Mouse (Mus musculus) stomach, embryonic 16.5 days (tissue): ENCODE results near the gene Psmb5. TPM values are rescaled to one million over a fixed set of nuclear protein-coding genes. Genes with fewer than 3 reads are reported as not detected.

ENCODE experiments used
- ATAC-seq: fragments of 200-750 bp; cut with Nextera tagmentation; 2 replicates; pipeline ENCODE4 v1.8.0; 2017; ENCODE audit warnings: moderate number of reproducible peaks, moderate TSS enrichment; ENCODE audit not compliant: insufficient read depth, low FRiP score
- H3K27ac ChIP-seq: fragments of 300-500 bp; sonication (generic); 2 replicates; pipeline ENCODE4 v1.5.1; 2014; ENCODE audit warnings: low read length
- H3K27me3 ChIP-seq: fragments of 300-500 bp; sonication (generic); 2 replicates; pipeline ENCODE4 v1.6.1; 2014; ENCODE audit warnings: low read length, control low read depth, mixed read lengths; ENCODE audit not compliant: control insufficient read depth, insufficient read depth
- H3K36me3 ChIP-seq: fragments of 300-500 bp; sonication (generic); 2 replicates; pipeline ENCODE4 v1.6.1; 2014; ENCODE audit warnings: low read length; ENCODE audit not compliant: control insufficient read depth, insufficient read depth
- H3K4me1 ChIP-seq: fragments of 300-500 bp; sonication (generic); 2 replicates; pipeline ENCODE4 v1.6.1; 2014; ENCODE audit warnings: low read length, control low read depth, mixed read lengths; ENCODE audit not compliant: control insufficient read depth, insufficient read depth
- H3K4me2 ChIP-seq: fragments of 300-500 bp; sonication (generic); 2 replicates; pipeline ENCODE4 v1.6.1; 2014; ENCODE audit warnings: low read depth, low read length, mixed read lengths
- H3K4me3 ChIP-seq: fragments of 300-500 bp; sonication (generic); replicated peaks from 2 replicates; pipeline ENCODE4 v1.5.1; 2014; ENCODE audit warnings: mild to moderate bottlenecking, low read length
- H3K9ac ChIP-seq: fragments of 300-500 bp; sonication (generic); 2 replicates; pipeline ENCODE4 v1.6.1; 2014; ENCODE audit warnings: low read length
- H3K9me3 ChIP-seq: fragments of 300-500 bp; sonication (generic); replicated peaks from 2 replicates; pipeline ENCODE4 v1.6.1; 2016; ENCODE audit warnings: low read length, control low read depth; ENCODE audit not compliant: control insufficient read depth
- WGBS: fragments of 180-500 bp; shearing (Covaris S2); extraction: QIAGEN DNeasy Blood & Tissue Kit; methylation state at CpG from one replicate; pipeline ENCODE4 v1.1.7; 2014; 5-methylcytosine and 5-hydroxymethylcytosine counted together
- polyA plus RNA-seq: library from polyadenylated mRNA; unstranded; fragments of >200 nt; fragmentation: Nextera tagmentation; extraction: Ambion mirVana; gene quantifications from 2 replicates; pipeline ENCODE4 v1.2.1, GENCODE M21; 2015

Psmb5 gene
- polyA plus RNA-seq, 1 experiment from 2014 or later, result 346 TPM

DNA sequence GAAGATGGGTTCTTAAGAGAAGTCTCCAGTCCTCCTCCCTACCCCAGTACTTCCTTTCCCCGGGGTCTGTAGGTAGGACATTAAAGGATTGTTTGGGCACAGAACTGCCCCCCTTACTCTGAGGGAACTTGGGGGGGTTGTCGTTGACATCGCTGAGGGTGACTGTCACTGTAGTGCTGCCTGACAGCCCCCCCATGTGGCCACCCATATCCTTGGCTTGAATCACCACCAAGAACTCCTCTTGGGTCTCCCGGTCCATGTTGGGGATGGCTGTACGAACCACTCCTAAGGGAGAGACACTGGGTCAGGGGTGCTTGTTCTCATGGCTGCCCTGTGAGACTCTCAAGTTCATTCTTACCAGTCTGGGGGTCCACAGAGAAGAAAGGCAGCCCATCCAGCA lies 20.4 kb upstream of the Psmb5 start:
- no peak for ATAC-seq
- WGBS, result 76% methylated on average over 5 of the region's 5 CpGs
- Histone ChIP-seq H3K4me1 (peaks cover 3% of the 10 kb centered on the region; the same call in 1 of the 2 replicates), H3K4me3 (no peak overlapping the region), H3K9me3 (no peaks in the 10 kb centered on the region), H3K36me3 (no peaks in the 10 kb centered on the region), H3K27me3 (no peaks in the 10 kb centered on the region), H3K9ac (no peak overlapping the region), H3K4me2 (no peak overlapping the region), H3K27ac (no peak overlapping the region)

DNA sequence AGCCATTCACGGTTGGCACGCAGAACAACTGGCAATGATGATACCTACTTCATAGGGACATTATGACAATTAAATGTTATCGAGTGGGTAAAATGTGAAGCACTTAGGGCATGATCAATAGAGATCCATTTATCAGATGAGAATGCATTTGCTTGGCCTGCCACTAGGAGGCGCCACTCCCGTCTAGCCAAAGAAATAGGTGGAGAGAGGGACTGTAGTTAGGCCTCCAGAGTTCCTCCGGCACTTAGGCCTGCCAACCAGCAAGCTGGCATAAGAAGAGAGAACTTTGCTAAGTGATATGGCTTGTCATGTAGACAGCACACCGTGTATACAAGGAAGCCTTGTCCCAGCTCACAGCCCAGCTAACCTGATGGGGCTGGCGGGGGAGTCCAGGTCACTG lies 19.1 kb upstream of the Psmb5 start:
- ATAC-seq, result no peak
- no peaks in the 10 kb centered on the region for H3K27me3 ChIP-seq
- no peak overlapping the region for H3K4me2 ChIP-seq
- no peak overlapping the region for H3K9ac ChIP-seq
- H3K36me3 ChIP-seq, result peaks cover 5% of the 10 kb centered on the region; the same call in 1 of the 2 replicates
- H3K9me3 ChIP-seq, result no peaks in the 10 kb centered on the region
- no peak overlapping the region for H3K4me3 ChIP-seq
- H3K4me1 ChIP-seq, result peaks cover 3% of the 10 kb centered on the region; the same call in 1 of the 2 replicates
- H3K27ac ChIP-seq, result no peak overlapping the region
- WGBS, result 51% methylated on average over 8 of the region's 8 CpGs

DNA sequence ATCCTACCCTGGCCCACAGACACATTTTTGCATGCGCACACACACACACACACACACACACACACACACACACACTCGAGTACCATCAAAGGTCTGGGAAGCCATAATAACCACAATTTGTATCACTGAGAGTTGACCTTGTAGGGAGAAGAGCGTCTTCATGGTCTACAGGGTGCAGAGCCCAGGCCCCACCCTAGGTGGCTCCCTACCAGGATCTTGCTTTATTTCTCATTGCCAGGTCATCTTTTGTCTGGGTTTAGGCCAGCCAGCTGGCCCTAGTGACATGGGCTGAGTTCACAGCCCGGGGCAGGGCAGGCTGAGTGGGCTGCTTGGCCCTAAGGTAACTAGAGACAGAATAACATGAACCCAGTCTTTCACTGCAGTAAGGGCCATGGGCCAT lies 16.4 kb upstream of the Psmb5 start:
- Histone ChIP-seq H3K4me1 (no peaks in the 10 kb centered on the region), H3K27ac (no peak overlapping the region), H3K36me3 (peaks cover 10% of the 10 kb centered on the region; the same call in 1 of the 2 replicates), H3K27me3 (no peaks in the 10 kb centered on the region), H3K9ac (no peak overlapping the region), H3K9me3 (no peaks in the 10 kb centered on the region), H3K4me3 (no peak overlapping the region), H3K4me2 (no peak overlapping the region)
- WGBS, result 79% methylated on average over 4 of the region's 4 CpGs
- ATAC-seq, result no peak

DNA sequence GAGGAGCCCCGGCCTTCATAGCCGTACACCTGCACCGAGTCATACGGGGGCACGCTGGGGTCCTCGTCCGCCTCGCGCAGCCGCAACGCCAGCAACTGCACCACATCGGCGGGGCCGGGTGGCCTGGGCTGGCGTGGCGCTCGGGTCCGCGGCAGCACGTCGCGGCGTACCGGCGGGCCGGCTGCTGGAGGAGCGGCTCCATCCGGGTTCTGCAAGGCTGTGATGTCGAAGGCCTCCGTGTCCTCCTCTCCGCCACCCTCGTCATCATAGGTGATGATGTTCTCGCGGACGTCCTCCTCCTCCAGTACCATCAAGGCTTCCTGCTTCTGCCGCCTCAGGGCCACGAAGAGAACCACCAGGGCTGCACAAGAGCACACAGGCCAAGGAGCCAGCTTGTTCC lies 14.4 kb upstream of the Psmb5 start:
- Histone ChIP-seq H3K4me2 (no peak overlapping the region), H3K27ac (no peak overlapping the region), H3K27me3 (no peaks in the 10 kb centered on the region), H3K9ac (no peak overlapping the region), H3K36me3 (peaks cover 10% of the 10 kb centered on the region; the same call in 1 of the 2 replicates), H3K9me3 (no peaks in the 10 kb centered on the region), H3K4me1 (no peaks in the 10 kb centered on the region), H3K4me3 (no peak overlapping the region)
- ATAC-seq, result no peak
- 90% methylated on average over 37 of the region's 37 CpGs for WGBS

DNA sequence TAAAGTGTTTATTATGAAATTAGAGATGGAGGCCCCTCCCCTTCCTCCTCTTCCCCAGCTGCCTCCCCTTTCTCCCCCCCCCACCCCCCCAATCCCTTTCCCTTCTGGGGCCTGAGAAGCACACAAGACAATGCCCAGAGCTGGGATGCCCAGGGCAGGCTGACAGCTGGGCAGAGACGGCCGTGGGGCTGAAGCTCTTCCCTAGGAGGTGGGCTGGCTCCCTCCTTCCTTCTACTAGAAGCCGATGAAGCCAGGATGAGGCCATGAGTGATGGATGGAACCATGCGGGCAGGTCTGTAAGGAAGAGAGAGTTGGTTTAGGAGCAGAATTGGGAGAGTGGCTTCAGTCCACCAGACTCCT lies 13.4 kb upstream of the Psmb5 start:
- 0 out of 2 replicates have a peak, but pooled peaks have one; percentile 27 for ATAC-seq
- Histone ChIP-seq H3K4me2 (no peak overlapping the region), H3K27ac (no peak overlapping the region), H3K4me3 (no peak overlapping the region), H3K36me3 (peaks cover 10% of the 10 kb centered on the region; the same call in 1 of the 2 replicates), H3K27me3 (no peaks in the 10 kb centered on the region), H3K4me1 (no peaks in the 10 kb centered on the region), H3K9ac (no peak overlapping the region; the same call in 1 of the 2 replicates), H3K9me3 (no peaks in the 10 kb centered on the region)
- WGBS, result 59% methylated on average over 4 of the region's 4 CpGs

DNA sequence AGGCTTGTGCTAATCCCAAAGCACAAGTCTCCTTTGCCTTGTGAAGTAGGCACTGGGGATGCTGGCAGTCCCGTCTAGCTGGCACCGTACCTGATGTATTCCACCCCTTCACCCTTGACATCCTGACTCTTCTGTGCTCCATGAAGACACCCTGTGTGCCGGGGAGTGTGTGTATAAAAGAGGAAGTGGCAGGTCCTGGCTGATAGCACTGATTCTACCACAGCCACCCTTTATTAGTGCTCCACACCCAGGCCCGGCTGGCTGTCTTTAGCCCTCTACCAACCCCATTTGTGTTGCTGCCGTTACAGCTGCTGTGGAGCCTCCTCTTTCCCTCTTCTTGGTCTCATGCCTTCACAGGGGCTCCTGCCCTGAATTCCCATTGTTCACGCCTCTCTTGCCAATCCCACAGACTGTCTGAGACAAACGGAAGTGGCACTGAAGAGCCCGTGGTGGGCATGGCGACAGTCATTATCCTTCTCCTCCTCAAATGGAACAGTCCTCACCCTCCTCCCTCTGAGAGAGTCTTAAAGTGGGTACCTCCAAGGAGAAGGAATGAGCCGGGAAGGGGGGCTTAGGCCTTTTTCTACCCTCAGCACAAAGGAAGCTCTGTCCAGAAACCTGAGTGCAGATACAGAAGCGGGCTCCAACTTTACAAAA lies 12.9 kb upstream of the Psmb5 start:
- H3K4me1 ChIP-seq, result no peaks in the 10 kb centered on the region
- no peaks in the 10 kb centered on the region for H3K9me3 ChIP-seq
- H3K36me3 ChIP-seq, result peaks cover 10% of the 10 kb centered on the region; the same call in 1 of the 2 replicates
- H3K4me3 ChIP-seq, result no peak overlapping the region
- no peak overlapping the region for H3K27ac ChIP-seq
- no peak overlapping the region for H3K4me2 ChIP-seq
- ATAC-seq, result no peak
- no peak overlapping the region for H3K9ac ChIP-seq
- no peaks in the 10 kb centered on the region for H3K27me3 ChIP-seq
- WGBS, result 82% methylated on average over 11 of the region's 11 CpGs

DNA sequence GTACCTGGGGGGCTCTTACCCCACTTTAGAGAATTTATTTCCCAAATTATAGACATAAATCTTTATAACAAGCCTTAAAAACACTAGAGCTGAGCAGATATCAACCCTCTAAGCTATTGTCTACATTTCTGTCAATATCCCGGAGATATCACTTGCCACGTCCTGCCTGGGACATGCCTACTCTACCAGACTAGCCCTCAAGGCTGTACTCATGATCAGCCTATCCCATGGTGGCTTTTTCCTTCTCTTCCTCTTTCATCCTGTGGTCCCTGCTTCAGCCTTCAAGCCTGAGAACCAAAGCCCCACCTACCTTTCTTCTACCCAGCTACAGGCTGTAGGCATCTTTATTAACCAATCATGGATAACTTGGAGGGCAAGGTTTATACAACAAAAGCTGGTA lies 12.0 kb upstream of the Psmb5 start:
- Histone ChIP-seq H3K4me2 (no peak overlapping the region), H3K27me3 (no peaks in the 10 kb centered on the region), H3K9me3 (no peaks in the 10 kb centered on the region), H3K27ac (no peak overlapping the region), H3K4me1 (no peaks in the 10 kb centered on the region), H3K4me3 (no peak overlapping the region), H3K9ac (no peak overlapping the region), H3K36me3 (peaks cover 10% of the 10 kb centered on the region; the same call in 1 of the 2 replicates)
- 81% methylated on average over 2 of the region's 2 CpGs for WGBS
- no peak for ATAC-seq

DNA sequence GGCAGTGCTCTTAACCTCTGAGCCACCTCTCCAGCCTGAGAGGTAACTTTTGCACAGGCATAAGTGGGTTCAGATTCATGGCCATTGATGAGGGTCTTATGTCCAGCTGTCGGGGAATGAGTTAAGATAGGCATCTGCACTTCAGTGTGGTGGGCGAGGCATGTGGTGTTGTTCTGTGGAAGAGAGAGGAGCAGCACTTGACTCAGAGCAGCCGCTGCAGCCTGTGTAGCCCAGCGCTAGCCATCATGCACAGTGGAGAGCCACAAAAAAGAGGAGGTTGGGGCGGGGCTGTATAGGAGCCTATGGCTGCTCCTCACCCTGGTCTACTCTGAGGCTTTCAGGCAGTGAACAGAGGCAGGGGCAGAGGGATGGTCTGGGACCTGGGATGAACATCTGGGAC lies 10.3 kb upstream of the Psmb5 start:
- H3K27me3 ChIP-seq, result no peaks in the 10 kb centered on the region
- no peak overlapping the region for H3K27ac ChIP-seq
- H3K4me3 ChIP-seq, result no peak overlapping the region
- H3K4me1 ChIP-seq, result no peaks in the 10 kb centered on the region
- no peak overlapping the region for H3K4me2 ChIP-seq
- peaks cover 10% of the 10 kb centered on the region; the same call in 1 of the 2 replicates for H3K36me3 ChIP-seq
- no peak overlapping the region for H3K9ac ChIP-seq
- no peaks in the 10 kb centered on the region for H3K9me3 ChIP-seq
- WGBS, result 69% methylated on average over 5 of the region's 5 CpGs
- no peak for ATAC-seq

DNA sequence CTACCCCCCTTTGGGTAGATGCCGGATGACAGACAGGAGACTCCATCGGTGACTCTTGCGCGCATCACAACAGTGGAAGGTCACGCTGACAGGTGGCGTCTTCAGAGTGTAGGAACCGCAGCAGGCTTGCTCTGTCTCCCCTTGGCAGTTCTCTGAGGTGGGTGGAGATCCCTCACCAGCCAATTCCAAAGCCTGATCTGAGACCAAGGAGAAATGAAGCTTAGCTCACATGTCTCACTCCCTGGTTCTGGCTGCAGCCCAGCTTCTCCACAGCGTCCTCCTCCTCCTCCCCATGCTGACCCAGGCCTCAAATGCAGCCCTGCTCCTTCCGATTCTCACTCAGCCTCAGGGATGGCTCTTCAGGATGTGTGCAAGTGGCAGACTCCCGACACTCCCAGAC lies 7.2 kb upstream of the Psmb5 start:
- Histone ChIP-seq H3K4me1 (no peaks in the 10 kb centered on the region), H3K9ac (no peak overlapping the region), H3K27ac (no peak overlapping the region), H3K9me3 (no peaks in the 10 kb centered on the region), H3K36me3 (no peaks in the 10 kb centered on the region), H3K4me3 (no peak overlapping the region), H3K27me3 (no peaks in the 10 kb centered on the region), H3K4me2 (no peak overlapping the region)
- no peak for ATAC-seq
- WGBS, result 64% methylated on average over 10 of the region's 10 CpGs
